Mouse (Mus musculus) adrenal gland, adult 8-10 months (tissue): ENCODE results near the gene Hsd17b1. TPM values are rescaled to one million over a fixed set of nuclear protein-coding genes. Genes with fewer than 3 reads are reported as not detected.
"Not testable (repeated sequence)": the region's sequence is repeated elsewhere in the genome, so short reads cannot be mapped to it uniquely, and the experiment has no call there.

Experiments
- DNase-seq: peaks from one replicate; pipeline ENCODE4 v3.0.0; 2022
- total RNA-seq, 4 experiments: library from RNA; stranded (reverse); gene quantifications; 2 replicates each; pipeline ENCODE4 v1.2.4; 2022

The Hsd17b1 gene
- total RNA-seq, 4 experiments from 2014 or later: 1.7 to 2.4 (median 2.0) TPM

DNA sequence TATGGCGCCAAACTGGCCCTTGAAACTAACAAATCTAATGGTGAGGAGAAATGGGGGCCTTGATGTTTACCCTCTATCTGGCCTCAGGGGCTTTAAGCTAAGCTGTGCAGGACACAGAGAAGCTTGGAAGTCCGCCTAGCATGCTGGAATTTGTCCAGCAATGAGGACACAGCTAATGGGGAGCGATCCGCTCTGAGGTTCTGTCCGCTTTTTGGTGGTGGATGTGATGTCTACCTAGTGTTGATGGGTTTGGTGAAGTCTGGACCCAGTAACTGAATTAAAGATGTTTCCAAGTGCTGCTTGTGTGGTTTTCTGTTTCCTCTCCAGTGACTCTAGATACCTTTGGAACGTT, 8.1 kb downstream of the Hsd17b1 start:
- no peak for DNase-seq

DNA sequence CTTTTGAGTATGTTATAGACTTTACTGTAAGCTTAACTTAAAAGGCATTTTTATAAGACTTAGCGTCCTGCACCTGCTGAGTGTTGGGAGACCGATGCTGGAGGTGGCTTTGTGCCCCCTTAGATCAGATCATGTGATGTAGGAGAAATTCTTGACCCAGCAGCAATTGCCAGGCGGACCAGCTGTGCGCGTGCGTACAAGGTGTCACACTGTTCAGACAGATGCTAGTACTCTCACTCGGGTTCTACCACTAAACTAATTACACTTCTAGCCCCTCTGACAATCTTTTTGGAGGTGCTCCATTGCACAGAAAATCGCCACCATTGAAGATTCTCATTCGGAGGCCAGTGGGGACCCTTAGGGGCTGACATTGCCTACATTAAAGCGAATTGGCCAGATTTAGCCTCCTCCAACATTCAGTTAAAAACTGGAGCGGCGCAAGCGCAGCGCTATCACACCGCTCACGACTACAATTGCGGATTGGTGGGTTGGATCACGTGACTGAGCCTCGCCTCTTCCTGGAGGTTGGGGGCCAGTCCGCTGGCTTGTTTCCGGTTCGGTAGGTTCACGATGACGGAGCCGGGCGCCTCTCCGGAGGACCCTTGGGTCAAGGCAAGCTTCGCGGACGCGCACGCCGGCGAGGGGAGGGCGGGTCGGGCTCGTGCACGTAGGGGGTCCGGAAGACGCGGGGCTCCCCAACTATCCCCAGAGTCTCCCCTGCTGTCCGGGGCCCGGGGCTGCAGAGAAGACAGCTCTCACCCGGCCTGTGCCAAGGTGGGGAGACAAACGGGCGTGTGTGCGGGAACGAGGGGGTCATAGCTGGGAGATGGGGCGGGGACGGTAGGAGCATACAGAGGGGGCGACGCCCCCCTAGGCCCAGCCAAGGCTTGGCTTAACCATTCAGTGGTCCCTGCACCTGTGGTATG, 8.8 kb downstream of the Hsd17b1 start, which contains the start of gene Mlx:
TSS of gene Mlx (plus strand) at position 522 of the 926 bp plus-strand sequence.
- DNase-seq: peak; percentile 91

- no peak for DNase-seq
These were observed 9.5 kb downstream of the Hsd17b1 start for GRCm38 (mm10) chr11:101087682-101088055.

- no peak for DNase-seq
These were observed 11.7 kb downstream of the Hsd17b1 start for GRCm38 (mm10) chr11:101089931-101090330.

DNA sequence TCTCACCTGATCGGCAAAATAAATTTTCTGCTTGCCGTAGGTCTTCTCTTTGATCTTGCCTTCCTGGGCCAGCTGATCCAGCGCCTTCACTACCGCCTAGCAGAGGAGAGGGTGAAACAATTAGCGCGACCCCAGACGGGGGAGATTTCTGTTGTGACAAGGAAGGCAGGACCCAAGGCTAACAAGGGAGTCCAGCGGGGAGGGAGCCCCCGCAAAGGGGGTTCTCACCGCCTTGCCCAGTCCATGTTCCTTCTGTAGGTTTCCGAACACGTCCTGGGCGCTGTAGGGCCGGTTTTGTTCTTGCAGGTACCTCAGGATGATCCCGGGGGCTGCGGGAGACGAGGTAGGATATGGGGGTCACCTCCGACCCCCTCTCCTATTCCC, 16.7 kb downstream of the Hsd17b1 start:
- no peak for DNase-seq

DNA sequence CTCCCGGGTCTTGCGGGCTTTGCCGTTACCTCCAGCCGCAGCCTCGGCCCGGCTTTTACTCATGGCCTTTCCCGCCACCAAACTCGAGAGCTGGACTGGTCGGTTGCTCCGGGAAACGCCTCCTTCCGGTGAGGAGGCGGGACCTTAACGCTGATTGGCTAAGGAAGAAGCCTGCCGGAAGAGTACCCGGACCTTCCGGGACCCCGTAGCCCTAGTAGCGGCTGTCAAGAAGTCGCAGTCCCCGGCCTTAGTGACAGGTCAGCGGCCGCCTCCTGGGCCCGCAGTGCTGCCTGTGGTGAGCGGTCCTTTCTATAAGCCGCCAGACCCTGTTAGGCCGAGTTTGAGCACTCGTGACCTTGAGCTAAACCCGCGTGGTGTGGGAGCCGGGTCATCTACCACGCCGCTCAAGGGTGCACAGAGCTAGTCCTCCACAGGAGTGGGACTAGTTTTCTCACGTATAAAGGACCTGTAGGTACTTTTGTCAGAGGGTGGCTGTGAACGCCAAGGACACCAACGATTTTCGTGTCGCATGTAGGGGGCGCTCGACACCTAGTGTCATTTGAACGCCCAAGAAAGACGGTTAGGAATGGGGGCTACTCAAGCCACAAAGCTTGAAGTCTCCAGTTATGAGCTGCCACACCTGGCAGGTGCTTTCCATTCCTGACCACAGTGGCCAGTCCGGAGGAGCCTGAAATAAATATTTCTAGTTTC, 17.3 kb downstream of the Hsd17b1 start, which contains the start of gene Psmc3ip:
TSS of gene Psmc3ip (minus strand) at position 123 of the 711 bp plus-strand sequence.
- DNase-seq: peak; percentile 95

GRCm38 (mm10) chr11:101098231-101098630, 20.0 kb downstream of the Hsd17b1 start:
- no peak for DNase-seq

DNA sequence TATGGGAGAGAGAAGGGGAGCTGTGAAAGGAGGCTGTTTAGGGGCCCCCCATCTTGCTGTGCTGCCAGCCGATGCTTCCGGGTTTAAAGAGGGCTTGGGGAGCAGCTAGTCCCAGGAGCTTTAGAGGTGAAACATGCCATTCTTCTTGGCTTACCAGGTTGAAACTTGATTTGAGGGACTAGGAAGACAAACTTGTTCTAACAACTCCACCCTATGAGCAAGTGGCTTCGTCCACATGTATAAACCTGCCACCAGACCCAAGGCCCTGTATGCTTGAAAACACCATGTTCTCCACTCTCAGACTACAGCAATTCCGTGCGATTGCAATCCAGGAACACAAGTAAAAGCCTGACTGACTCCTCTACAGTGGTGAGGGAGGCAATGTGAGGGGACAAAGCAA, 24.8 kb downstream of the Hsd17b1 start:
- no peak for DNase-seq

DNA sequence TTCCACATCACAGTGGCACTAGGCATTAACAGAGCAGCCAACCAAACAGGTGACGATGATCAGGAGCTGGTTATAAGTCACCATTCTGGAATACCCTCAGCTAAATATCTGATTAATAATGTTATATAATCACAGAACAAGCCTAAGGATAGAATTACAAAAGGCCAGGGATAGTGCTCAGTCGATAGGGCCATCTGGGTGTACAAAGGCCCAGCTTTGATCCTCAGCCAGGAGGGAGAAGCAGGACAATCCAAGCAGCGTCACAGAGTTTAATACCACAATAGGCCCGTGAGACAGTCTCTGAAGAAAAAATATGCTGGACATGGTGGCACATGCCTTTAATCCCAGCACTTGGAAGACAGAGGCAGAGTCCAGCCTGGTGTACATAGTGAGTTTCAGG, 31.1 kb downstream of the Hsd17b1 start:
- DNase-seq: no peak

- DNase-seq: no peak
These were observed 32.5 kb downstream of the Hsd17b1 start for GRCm38 (mm10) chr11:101110708-101111107.

DNA sequence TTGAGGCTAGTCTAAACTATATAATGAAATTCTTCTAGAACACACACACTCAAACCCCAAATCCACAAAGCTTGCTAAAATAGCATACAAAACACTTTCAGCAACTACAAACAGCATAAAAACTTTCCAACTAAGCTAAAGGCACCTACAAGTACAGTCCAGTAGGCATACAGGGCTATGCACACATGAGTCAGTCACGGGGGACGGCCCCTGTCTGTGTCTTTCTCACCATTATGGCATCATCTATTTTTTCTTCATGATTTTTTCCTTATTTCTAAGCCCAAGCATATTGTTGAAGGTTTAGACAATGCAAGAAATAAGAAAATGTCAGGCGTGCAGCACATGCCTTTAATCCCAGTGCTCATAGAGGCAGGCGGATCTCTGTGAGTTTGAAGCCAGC, 33.0 kb downstream of the Hsd17b1 start:
- DNase-seq: no peak

- no peak for DNase-seq
These were observed 34.0 kb downstream of the Hsd17b1 start for GRCm38 (mm10) chr11:101112186-101112585.

- no peak for DNase-seq
These were observed 37.4 kb downstream of the Hsd17b1 start for GRCm38 (mm10) chr11:101115564-101115963.

GRCm38 (mm10) chr11:101118105-101118504, 39.9 kb downstream of the Hsd17b1 start:
- DNase-seq: no peak

DNA sequence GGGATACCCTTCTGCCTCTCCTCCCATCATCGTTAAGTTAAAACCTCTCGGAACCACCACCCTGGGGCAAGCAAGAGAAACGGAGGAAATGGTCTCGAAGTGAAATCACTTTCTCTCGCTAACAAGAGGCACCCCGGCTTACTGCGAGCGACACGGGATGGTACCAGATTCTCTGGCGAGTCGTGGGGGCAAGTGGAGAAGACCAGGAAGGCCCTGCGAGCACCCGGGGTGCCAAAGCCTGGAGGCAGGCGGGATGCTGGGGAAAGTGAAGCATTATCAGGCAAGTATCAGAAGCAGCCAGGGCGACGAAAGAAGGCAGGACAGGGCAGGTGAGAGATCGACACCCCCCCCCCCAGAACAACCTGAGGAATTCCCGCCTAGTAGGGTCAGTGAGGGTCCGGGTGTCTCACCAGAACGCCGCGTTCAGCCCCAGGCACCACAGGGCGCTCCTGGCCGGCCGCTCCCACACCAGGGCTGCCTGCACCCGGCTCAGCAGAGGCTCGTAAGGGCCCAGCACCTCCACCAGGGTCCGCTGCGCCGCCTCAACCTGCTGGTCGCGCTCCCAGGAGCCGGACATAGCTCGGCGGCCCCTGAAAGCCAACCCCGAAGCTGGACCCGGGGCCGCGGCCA, 41.0 kb downstream of the Hsd17b1 start:
- DNase-seq: no peak

DNA sequence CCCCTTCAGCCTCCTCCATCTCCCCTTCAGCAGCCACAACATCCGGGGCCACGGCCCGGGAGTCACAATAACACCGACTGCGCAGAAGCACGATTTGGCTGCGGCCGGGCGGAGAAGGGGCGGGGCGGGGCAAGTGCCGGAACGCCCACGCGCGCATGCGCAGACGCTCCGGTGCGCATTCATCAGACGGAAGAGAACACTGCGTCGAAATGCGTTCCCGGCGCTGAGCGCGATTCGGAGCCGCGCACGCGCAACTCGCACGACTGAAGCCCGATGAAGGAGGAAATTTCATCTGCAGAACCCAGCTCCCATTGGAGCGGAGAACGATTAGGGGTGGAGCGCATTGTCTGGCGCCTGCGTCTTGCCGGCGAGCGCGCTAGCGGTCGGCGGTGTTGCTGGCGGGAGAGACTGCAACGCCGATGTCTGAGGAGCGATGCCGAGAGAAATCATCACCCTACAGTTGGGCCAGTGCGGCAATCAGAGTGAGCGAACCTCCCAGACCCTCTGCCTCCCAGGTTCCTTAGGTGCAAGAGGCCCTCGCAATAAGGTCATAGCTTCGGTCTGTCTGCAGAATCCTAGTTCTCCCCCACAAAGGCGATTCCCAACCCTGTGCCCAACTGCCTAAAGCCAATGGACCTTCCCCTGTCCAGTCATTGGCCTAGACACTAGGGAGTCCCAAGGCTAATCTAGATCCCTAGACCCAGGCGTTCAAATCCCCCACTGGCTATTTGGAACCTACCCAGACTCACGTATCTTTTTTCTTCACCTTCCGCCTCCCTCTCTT, 41.7 kb downstream of the Hsd17b1 start, which contains the start of the genes Retreg3 and Tubg1:
TSS of gene Retreg3 (minus strand) at position 133 of the 784 bp plus-strand sequence.
TSS of gene Tubg1 (plus strand) at position 178 of the 784 bp plus-strand sequence.
- DNase-seq: peak; percentile 98

DNA sequence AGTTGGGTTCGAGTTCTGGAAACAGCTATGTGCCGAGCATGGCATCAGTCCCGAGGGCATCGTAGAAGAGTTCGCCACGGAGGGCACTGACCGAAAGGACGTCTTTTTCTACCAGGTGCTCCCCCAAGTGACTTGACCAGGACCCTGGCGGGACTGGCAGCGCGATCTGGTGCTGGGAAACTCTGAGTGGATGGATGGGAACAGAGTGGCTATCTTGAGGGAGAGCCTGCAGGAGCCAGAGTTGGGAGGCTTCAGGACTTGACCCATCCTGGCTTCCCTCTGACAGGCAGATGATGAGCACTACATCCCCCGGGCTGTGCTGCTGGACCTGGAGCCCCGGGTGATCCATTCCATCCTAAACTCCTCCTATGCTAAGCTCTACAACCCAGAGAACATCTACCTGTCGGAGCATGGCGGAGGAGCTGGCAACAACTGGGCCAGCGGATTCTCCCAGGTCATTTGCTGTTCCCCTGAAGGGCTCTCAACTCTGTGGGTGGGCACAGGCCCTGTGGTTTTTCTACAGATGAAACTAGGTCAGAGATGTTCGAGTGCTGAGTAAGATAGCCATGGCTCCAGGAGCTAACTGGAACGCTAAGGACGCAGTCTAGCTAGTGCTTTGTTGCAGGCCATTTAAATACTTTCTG, 42.5 kb downstream of the Hsd17b1 start:
- no peak for DNase-seq

DNA sequence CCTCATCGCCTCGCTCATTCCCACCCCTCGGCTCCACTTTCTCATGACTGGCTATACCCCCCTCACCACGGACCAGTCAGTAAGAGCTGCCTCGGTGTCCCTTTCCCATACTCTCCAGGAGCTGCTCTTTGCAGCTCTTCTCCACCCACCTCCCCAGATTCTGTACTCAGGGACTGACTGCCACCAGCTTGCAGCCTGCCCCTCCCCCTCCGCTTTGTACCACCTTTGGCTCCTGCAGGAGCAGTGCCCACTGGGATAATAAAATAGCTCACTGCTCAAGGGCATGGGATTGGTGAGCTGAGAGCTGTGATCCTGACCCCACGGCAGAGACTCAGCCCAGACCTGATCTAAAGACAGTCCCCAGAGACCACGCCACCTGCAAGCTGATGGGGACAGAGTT, 46.3 kb downstream of the Hsd17b1 start:
- not testable (repeated sequence) for DNase-seq

DNA sequence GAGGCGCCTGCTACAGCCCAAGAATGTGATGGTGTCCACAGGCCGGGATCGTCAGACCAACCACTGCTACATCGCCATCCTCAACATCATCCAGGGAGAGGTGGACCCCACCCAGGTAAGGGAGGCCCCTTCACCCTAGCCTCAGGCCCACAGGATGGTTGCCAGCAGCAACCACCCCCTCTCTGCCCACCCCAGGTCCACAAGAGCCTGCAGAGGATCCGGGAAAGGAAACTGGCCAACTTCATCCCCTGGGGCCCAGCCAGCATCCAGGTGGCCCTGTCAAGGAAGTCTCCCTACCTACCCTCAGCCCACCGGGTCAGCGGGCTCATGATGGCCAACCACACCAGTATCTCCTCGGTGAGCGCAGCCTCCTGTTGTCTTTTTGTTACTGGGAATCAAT, 46.8 kb downstream of the Hsd17b1 start:
- DNase-seq: not testable (repeated sequence)

DNA sequence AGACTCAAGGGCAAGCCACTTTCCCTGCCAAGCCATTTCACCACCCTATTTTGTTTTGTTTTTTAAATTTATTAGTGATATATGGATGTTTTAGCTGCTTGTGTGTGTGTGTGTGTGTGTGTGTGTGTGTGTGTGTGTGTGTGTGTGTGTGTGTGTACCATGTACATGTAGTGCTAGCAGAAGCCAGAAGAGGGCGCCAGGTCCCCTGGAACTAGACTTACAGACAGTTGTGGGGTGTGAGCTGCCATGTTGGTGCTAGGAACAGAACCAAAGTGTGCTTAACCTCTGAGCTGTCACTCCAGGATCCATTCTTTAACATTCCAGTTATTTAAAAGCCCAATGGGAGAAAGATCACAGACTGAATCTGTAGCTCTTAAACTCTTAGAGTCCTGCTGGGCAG, 48.9 kb downstream of the Hsd17b1 start:
- no peak for DNase-seq

GRCm38 (mm10) chr11:101128996-101129577, 50.9 kb downstream of the Hsd17b1 start:
- no peak for DNase-seq
